Mouse (Mus musculus) liver, embryonic 11.5 days (tissue): ENCODE data around the gene Tsc2. TPM values are rescaled to one million over a fixed set of nuclear protein-coding genes. Genes with fewer than 3 reads are reported as not detected.

Experiments
- ATAC-seq: fragments of 200-750 bp; cut with Nextera tagmentation; replicated peaks from 2 replicates; pipeline ENCODE4 v1.8.0; 2017; ENCODE audit warnings: moderate number of reproducible peaks, mild to moderate bottlenecking, moderate TSS enrichment, moderate library complexity; ENCODE audit not compliant: low FRiP score
- DNase-seq: peaks from one replicate; pipeline ENCODE4 v3.0.0-alpha.2; 2017; ENCODE audit warnings: low spot score
- H3K27ac ChIP-seq: fragments of 300-500 bp; sonication (generic); 2 replicates; pipeline ENCODE4 v1.5.1; 2014; ENCODE audit warnings: mild to moderate bottlenecking, low read depth, low read length, control low read depth
- H3K27me3 ChIP-seq: fragments of 300-500 bp; sonication (generic); replicated peaks from 2 replicates; pipeline ENCODE4 v1.6.1; 2014; ENCODE audit warnings: low read length, mixed read lengths; ENCODE audit not compliant: control insufficient read depth, insufficient read depth
- H3K36me3 ChIP-seq: fragments of 300-500 bp; sonication (generic); 2 replicates; pipeline ENCODE4 v1.6.1; 2014; ENCODE audit warnings: mild to moderate bottlenecking, low read length, moderate library complexity, mixed read lengths; ENCODE audit not compliant: control insufficient read depth, insufficient read depth
- H3K4me1 ChIP-seq: fragments of 300-500 bp; sonication (generic); replicated peaks from 2 replicates; pipeline ENCODE4 v1.6.1; 2014; ENCODE audit warnings: low read length, mixed read lengths; ENCODE audit not compliant: control insufficient read depth, insufficient read depth
- H3K4me2 ChIP-seq: fragments of 300-500 bp; sonication (generic); 2 replicates; pipeline ENCODE4 v1.6.1; 2014; ENCODE audit warnings: mild to moderate bottlenecking, control low read depth, moderate library complexity
- H3K4me3 ChIP-seq: fragments of 300-500 bp; sonication (generic); 2 replicates; pipeline ENCODE4 v1.5.1; 2014; ENCODE audit warnings: low read depth, low read length, control low read depth
- H3K9ac ChIP-seq: fragments of 300-500 bp; sonication (generic); 2 replicates; pipeline ENCODE4 v1.6.1; 2014; ENCODE audit warnings: low read depth, low read length, control low read depth
- H3K9me3 ChIP-seq: fragments of 300-500 bp; sonication (generic); 2 replicates; pipeline ENCODE4 v1.6.1; 2016; ENCODE audit warnings: low read length, inconsistent platforms, mixed read lengths; ENCODE audit not compliant: control insufficient read depth
- WGBS: fragments of 180-500 bp; shearing (Covaris S2); extraction: QIAGEN DNeasy Blood & Tissue Kit; methylation state at CpG from one replicate; pipeline ENCODE4 v1.1.7; 2014; 5-methylcytosine and 5-hydroxymethylcytosine counted together
- polyA plus RNA-seq: library from polyadenylated mRNA; unstranded; fragments of >200 nt; fragmentation: Nextera tagmentation; extraction: Ambion mirVana; gene quantifications from 2 replicates; pipeline ENCODE4 v1.2.1, GENCODE M21; 2014

The Tsc2 gene
- polyA plus RNA-seq, 1 experiment from 2014 or later: 55.2 TPM

DNA sequence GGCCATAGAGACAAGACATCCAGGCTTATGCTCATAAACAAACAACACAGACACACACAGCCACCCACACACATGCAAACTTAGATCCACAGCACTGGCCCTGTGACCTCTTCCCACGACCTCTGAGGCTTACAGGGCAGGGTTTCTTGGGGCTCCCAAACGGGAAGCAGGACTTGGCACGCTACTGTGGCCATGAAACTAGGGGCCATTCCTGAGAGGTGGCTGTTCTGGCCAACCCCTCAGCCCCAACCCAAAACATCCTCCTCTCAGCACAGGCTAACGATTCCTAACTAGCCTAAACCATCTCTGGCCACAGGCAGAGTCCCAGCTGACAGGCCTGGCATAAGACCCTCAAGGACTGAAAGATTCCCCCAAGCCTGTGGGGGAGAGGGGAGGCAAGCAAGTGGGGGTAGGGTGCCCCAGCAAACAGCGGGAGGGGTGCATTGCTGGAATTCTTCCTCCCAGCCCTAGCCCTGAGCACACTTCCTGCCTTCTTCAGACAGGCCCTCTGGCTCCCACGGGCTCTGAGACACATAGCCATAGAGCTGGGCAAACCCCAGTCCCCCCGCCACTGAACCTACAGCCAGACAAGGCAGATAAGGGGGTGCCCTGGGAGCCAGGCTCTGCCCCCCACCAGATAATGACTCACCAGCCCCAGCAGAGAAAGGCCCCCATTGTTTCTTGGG lies 11.7 kb upstream of the Tsc2 start:
- peaks cover 29% of the 10 kb centered on the region for H3K4me1 ChIP-seq
- no peaks in the 10 kb centered on the region for H3K9me3 ChIP-seq
- 41% methylated on average over 7 of the region's 7 CpGs for WGBS
- H3K27ac ChIP-seq: peak overlapping the region; percentile 58; the same call in 1 of the 2 replicates
- H3K4me2 ChIP-seq: peak overlapping the region; percentile 6
- DNase-seq (no peak), ATAC-seq (no peak)
- peak overlapping the region; percentile 40; the same call in 1 of the 2 replicates for H3K9ac ChIP-seq
- peaks cover 2% of the 10 kb centered on the region; the same call in 1 of the 2 replicates for H3K36me3 ChIP-seq
- H3K4me3 ChIP-seq: no peak overlapping the region
- peaks cover 5% of the 10 kb centered on the region; the same call in 1 of the 2 replicates for H3K27me3 ChIP-seq

DNA sequence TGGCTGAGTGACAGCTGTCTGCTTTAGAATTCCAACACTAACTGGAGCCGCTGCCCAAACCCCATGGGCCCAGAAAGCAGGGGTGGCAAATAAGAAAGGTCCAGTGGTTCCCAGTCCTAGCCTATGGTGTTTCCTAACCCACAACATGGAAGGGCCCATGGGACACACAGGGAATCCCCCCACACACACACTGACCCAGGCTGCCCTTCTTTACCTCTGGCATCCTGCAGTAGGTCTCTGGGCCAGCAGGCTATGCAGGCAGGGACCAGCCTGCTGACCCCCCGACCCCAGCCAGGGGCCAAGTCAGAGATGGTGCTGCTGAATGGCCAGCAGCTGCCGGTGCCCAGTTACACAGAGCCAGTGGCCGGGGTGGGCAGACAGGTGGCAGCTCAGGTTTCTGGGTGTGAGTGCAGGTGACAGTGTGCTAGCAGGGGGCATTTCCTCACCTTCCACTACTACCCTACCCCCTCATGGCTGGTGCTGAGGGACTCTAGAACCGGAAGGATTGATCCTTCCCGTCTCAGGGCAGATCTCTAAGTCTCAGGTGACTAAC lies 10.4 kb upstream of the Tsc2 start:
- Histone ChIP-seq H3K4me3 (no peak overlapping the region), H3K4me1 (peaks cover 29% of the 10 kb centered on the region), H3K4me2 (no peak overlapping the region), H3K9ac (no peak overlapping the region), H3K27me3 (no peaks in the 10 kb centered on the region), H3K9me3 (no peaks in the 10 kb centered on the region), H3K36me3 (peaks cover 5% of the 10 kb centered on the region; the same call in 1 of the 2 replicates), H3K27ac (no peak overlapping the region)
- ATAC-seq (no peak), DNase-seq (no peak)
- WGBS: 68% methylated on average over 6 of the region's 6 CpGs

- H3K27me3 ChIP-seq: no peaks in the 10 kb centered on the region
Observed at GRCm38 (mm10) chr17:24641944-24642343, 9.5 kb upstream of the Tsc2 start.

DNA sequence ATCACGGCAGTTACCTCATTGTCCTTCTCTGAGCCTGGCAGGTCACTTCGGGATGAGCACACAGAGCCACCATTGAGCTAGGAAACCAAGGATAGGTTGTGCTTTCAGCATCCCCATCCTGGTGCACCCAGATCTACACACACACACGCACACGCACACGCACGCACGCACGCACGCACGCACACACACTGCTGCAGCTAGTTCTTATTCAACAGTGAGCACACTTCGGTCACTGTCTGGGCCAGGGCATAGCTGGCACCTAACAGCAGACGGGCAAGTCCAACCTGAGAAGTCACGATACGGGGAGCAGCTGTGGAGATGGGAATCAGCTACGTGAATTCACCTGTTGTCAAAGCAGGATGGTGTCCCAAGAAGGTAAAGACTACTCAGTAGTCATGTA lies 8.2 kb upstream of the Tsc2 start:
- H3K9ac ChIP-seq: no peak overlapping the region
- ATAC-seq: no peak
- no peak for DNase-seq
- no peaks in the 10 kb centered on the region for H3K27me3 ChIP-seq
- peaks cover 5% of the 10 kb centered on the region; the same call in 1 of the 2 replicates for H3K36me3 ChIP-seq
- H3K4me3 ChIP-seq: no peak overlapping the region
- 95% methylated on average over 15 of the region's 15 CpGs for WGBS
- H3K27ac ChIP-seq: no peak overlapping the region
- H3K4me2 ChIP-seq: no peak overlapping the region
- peaks cover 22% of the 10 kb centered on the region for H3K4me1 ChIP-seq
- no peaks in the 10 kb centered on the region for H3K9me3 ChIP-seq

More at GRCm38 (mm10) chr17:24641944-24642343, 9.5 kb upstream of the Tsc2 start:
- no peaks in the 10 kb centered on the region for H3K9me3 ChIP-seq
- 91% methylated on average over 14 of the region's 14 CpGs for WGBS
- H3K27ac ChIP-seq: no peak overlapping the region
- no peak overlapping the region for H3K9ac ChIP-seq
- peaks cover 26% of the 10 kb centered on the region for H3K4me1 ChIP-seq
- H3K4me2 ChIP-seq: no peak overlapping the region
- H3K36me3 ChIP-seq: peaks cover 5% of the 10 kb centered on the region; the same call in 1 of the 2 replicates
- no peak overlapping the region for H3K4me3 ChIP-seq
- DNase-seq (no peak), ATAC-seq (no peak)

- Histone ChIP-seq H3K4me2 (no peak overlapping the region), H3K9ac (no peak overlapping the region), H3K27ac (no peak overlapping the region), H3K4me1 (peaks cover 18% of the 10 kb centered on the region), H3K36me3 (peaks cover 5% of the 10 kb centered on the region; the same call in 1 of the 2 replicates), H3K4me3 (no peak overlapping the region), H3K27me3 (no peaks in the 10 kb centered on the region), H3K9me3 (no peaks in the 10 kb centered on the region)
- ATAC-seq (no peak), DNase-seq (no peak)
- 85% methylated on average over 7 of the region's 7 CpGs for WGBS
Observed at GRCm38 (mm10) chr17:24640119-24640518, 7.7 kb upstream of the Tsc2 start.

DNA sequence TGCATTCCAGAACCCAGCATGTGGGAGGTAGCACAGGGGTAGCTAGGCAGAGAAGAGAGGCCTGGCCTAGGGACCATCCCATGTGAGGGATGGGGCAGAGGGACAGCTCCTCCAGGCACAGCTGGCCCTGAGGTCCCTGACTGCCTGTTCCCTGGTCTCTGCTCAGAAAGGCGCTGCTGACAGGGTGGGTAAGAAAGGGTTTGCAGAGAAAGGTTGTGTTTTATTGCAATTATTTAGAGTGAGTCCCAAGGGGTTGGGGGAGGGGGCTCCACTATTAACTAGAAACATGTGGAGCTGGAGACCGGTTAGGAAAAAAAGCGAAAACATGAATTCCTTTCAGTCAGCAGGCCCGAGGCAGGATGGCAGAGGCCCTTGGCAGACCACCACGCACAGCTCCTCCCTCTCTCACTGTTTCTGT lies 7.2 kb upstream of the Tsc2 start:
- Histone ChIP-seq H3K9ac (no peak overlapping the region), H3K9me3 (no peaks in the 10 kb centered on the region), H3K27ac (no peak overlapping the region), H3K27me3 (no peaks in the 10 kb centered on the region), H3K4me1 (peaks cover 13% of the 10 kb centered on the region), H3K4me2 (no peak overlapping the region), H3K36me3 (peaks cover 5% of the 10 kb centered on the region; the same call in 1 of the 2 replicates), H3K4me3 (no peak overlapping the region)
- 80% methylated on average over 5 of the region's 5 CpGs for WGBS
- DNase-seq (no peak), ATAC-seq (no peak)

DNA sequence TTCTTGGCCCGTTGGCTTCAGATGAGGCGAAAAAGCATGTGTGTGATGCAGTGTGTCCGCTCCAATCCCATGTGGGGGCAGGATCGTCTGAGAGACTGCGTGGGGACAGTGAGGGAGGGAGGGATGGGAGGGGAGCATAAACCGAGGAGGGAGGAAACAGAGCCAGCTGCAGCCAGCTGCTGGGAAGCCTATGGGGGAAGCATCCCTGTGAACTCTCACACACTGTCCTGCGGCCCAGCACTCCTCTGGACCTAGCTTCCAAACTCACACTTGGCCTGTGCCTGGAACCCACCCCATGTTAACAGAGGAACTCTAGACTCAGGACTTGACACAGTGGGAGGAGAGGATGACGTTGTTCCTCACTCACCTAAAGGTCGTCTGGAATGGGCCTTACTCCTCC lies 6.4 kb upstream of the Tsc2 start:
- Histone ChIP-seq H3K4me2 (no peak overlapping the region), H3K9ac (no peak overlapping the region), H3K4me1 (peaks cover 6% of the 10 kb centered on the region), H3K36me3 (peaks cover 5% of the 10 kb centered on the region; the same call in 1 of the 2 replicates), H3K27me3 (no peaks in the 10 kb centered on the region), H3K27ac (no peak overlapping the region), H3K4me3 (no peak overlapping the region), H3K9me3 (no peaks in the 10 kb centered on the region)
- 68% methylated on average over 9 of the region's 9 CpGs for WGBS
- DNase-seq (no peak), ATAC-seq (0 out of 2 replicates have a peak, but pooled peaks have one; percentile 21)

GRCm38 (mm10) chr17:24638214-24638613 lies 5.8 kb upstream of the Tsc2 start:
- no peak overlapping the region for H3K4me3 ChIP-seq
- no peak overlapping the region for H3K27ac ChIP-seq
- peaks cover 10% of the 10 kb centered on the region for H3K4me1 ChIP-seq
- DNase-seq: no peak
- H3K4me2 ChIP-seq: no peak overlapping the region
- no peak overlapping the region; the same call in 1 of the 2 replicates for H3K9ac ChIP-seq
- WGBS: 90% methylated on average over 4 of the region's 4 CpGs
- no peak for ATAC-seq
- no peaks in the 10 kb centered on the region for H3K9me3 ChIP-seq
- no peaks in the 10 kb centered on the region for H3K27me3 ChIP-seq
- H3K36me3 ChIP-seq: peaks cover 5% of the 10 kb centered on the region
